In genomic region chr4:134362586-134362985, GRCm38 (mm10) we compare ENCODE assay signal across 8 mouse cellular contexts. TPM values are rescaled to one million over a fixed set of nuclear protein-coding genes. Genes with fewer than 3 reads are reported as not detected.
DNase-seq lines count a peak whose midpoint lies in the region; ATAC-seq lines count a peak whose summit lies in the region.

No protein-coding gene starts in this region.

- no peaks in the 10 kb centered on the region for H3K36me3 ChIP-seq in embryonic facial prominence, embryonic 11.5 days (replicated peaks; ENCODE audit: control insufficient read depth, insufficient read depth, low read depth, low read length)
- no peaks in the 10 kb centered on the region for H3K36me3 ChIP-seq in kidney, embryonic 15.5 days
- H3K36me3 ChIP-seq in midbrain, embryonic 14.5 days (ENCODE audit: control insufficient read depth, insufficient read depth, low read length), result no peaks in the 10 kb centered on the region

- WGBS in embryonic facial prominence, embryonic 11.5 days, result 21% methylated on average over 9 of the region's 9 CpGs
- WGBS in kidney, embryonic 15.5 days, result 23% methylated on average over 9 of the region's 9 CpGs
- WGBS in midbrain, embryonic 14.5 days, result 28% methylated on average over 9 of the region's 9 CpGs

- intact Hi-C loops in left cerebral cortex, postnatal 25 days (cut with DNase I), result no loop called here

- no peak overlapping the region for H3K27ac ChIP-seq in embryonic facial prominence, embryonic 11.5 days (replicated peaks; ENCODE audit: low read depth, low read length)
- H3K27ac ChIP-seq in kidney, embryonic 15.5 days, result no peak overlapping the region
- H3K27ac ChIP-seq in midbrain, embryonic 14.5 days (replicated peaks; ENCODE audit: low read depth, low read length), result no peak overlapping the region

- H3K4me3 ChIP-seq in embryonic facial prominence, embryonic 11.5 days (ENCODE audit: low read depth, low read length), result no peak overlapping the region
- H3K4me3 ChIP-seq in kidney, embryonic 15.5 days (replicated peaks), result no peak overlapping the region
- H3K4me3 ChIP-seq in midbrain, embryonic 14.5 days (replicated peaks; ENCODE audit: low read depth, low read length), result no peak overlapping the region

- no peaks in the 10 kb centered on the region for H3K9me3 ChIP-seq in embryonic facial prominence, embryonic 11.5 days (replicated peaks; ENCODE audit: control insufficient read depth, low read length)
- no peaks in the 10 kb centered on the region for H3K9me3 ChIP-seq in kidney, embryonic 15.5 days (replicated peaks)
- H3K9me3 ChIP-seq in midbrain, embryonic 14.5 days (ENCODE audit: control insufficient read depth, low read length), result no peaks in the 10 kb centered on the region

- DNase-seq in layer of hippocampus, adult 11-12 months (ENCODE audit: low spot score), result peak; percentile 48
- DNase-seq in layer of hippocampus, postnatal 25 days (ENCODE audit: extremely low spot score in 1 of 2, low spot score in 1 of 2), result no peak
- DNase-seq in embryonic facial prominence, embryonic 11.5 days (ENCODE audit: low spot score), result peak; percentile 41
- no peak for DNase-seq in frontal cortex, postnatal 10 days (ENCODE audit: low spot score in 2 of 2)
- no peak for DNase-seq in midbrain, embryonic 14.5 days
- no peak for DNase-seq in left cerebral cortex, postnatal 25 days (ENCODE audit: low spot score in 2 of 2)

- no peaks in the 10 kb centered on the region for H3K27me3 ChIP-seq in embryonic facial prominence, embryonic 11.5 days (ENCODE audit: control insufficient read depth, insufficient read depth, low read length)
- H3K27me3 ChIP-seq in kidney, embryonic 15.5 days, result peaks cover 15% of the 10 kb centered on the region
- no peaks in the 10 kb centered on the region for H3K27me3 ChIP-seq in midbrain, embryonic 14.5 days (ENCODE audit: control insufficient read depth, insufficient read depth, low read length)

- H3K4me2 ChIP-seq in embryonic facial prominence, embryonic 11.5 days (ENCODE audit: low read depth, low read length), result no peak overlapping the region
- peak overlapping the region; percentile 29 for H3K4me2 ChIP-seq in kidney, embryonic 15.5 days
- H3K4me2 ChIP-seq in midbrain, embryonic 14.5 days (ENCODE audit: low read length), result no peak overlapping the region

- H3K4me1 ChIP-seq in embryonic facial prominence, embryonic 11.5 days (ENCODE audit: control insufficient read depth, insufficient read depth, low read length), result peaks cover 2% of the 10 kb centered on the region
- H3K4me1 ChIP-seq in kidney, embryonic 15.5 days, result peaks cover 23% of the 10 kb centered on the region
- no peaks in the 10 kb centered on the region for H3K4me1 ChIP-seq in midbrain, embryonic 14.5 days (ENCODE audit: control insufficient read depth, insufficient read depth, low read length)

- no peak for ATAC-seq in embryonic facial prominence, embryonic 11.5 days (replicated peaks; ENCODE audit: insufficient number of reproducible peaks, low FRiP score, low TSS enrichment, low read depth)
- 0 out of 2 replicates have a peak, but pooled peaks have one; percentile 24 for ATAC-seq in kidney, embryonic 15.5 days (replicated peaks; ENCODE audit: low FRiP score)
- ATAC-seq in neutrophil, adult 5-6 weeks (ENCODE audit: extremely low read depth, insufficient number of reproducible peaks, low FRiP score, poor library complexity, severe bottlenecking), result peak; percentile 72
- ATAC-seq in midbrain, embryonic 14.5 days (ENCODE audit: low FRiP score, low TSS enrichment), result no peak

- no peak overlapping the region for H3K9ac ChIP-seq in embryonic facial prominence, embryonic 11.5 days (replicated peaks; ENCODE audit: low read length)
- H3K9ac ChIP-seq in kidney, embryonic 15.5 days, result no peak overlapping the region
- no peak overlapping the region for H3K9ac ChIP-seq in midbrain, embryonic 14.5 days (replicated peaks; ENCODE audit: low read length)

RNA-seq across cellular contexts. Expression of gene Slc30a2, which starts 19.6 kb away (rescaled TPM):
- under 1 TPM in 1 of 2 experiments, not detected in 1; 0.12 TPM for total RNA-seq in layer of hippocampus, postnatal 25 days (2021)
- polyA plus RNA-seq in embryonic facial prominence, embryonic 11.5 days (2014; fragmentation: Nextera tagmentation; extraction: Ambion mirVana), result 0.07 TPM in 1 of 2 replicates, not detected in the other
- 0.73 and 1.1 TPM in 2 replicates for polyA plus RNA-seq in kidney, embryonic 15.5 days (2015; fragmentation: Nextera tagmentation; extraction: Ambion mirVana)
- total RNA-seq in neutrophil, adult 5-6 weeks (2017), result not detected in 2 replicates
- 0.11 TPM in 1 of 2 replicates, not detected in the other for polyA plus RNA-seq in midbrain, embryonic 14.5 days (2014; fragmentation: Nextera tagmentation; extraction: Ambion mirVana)
- not detected for total RNA-seq in left cerebral cortex, postnatal 25 days (2021)

RNA-seq across cellular contexts. Expression of gene Extl1, which starts 21.1 kb away (rescaled TPM):
- total RNA-seq in layer of hippocampus, postnatal 25 days (2021), result 10 to 100 TPM; 46.8 TPM
- 0.38 and 0.71 TPM in 2 replicates for polyA plus RNA-seq in embryonic facial prominence, embryonic 11.5 days (2014; fragmentation: Nextera tagmentation; extraction: Ambion mirVana)
- polyA plus RNA-seq in kidney, embryonic 15.5 days (2015; fragmentation: Nextera tagmentation; extraction: Ambion mirVana), result 0.33 and 0.53 TPM in 2 replicates
- 0.86 and 1.3 TPM in 2 replicates for total RNA-seq in neutrophil, adult 5-6 weeks (2017)
- 0.28 and 0.53 TPM in 2 replicates for polyA plus RNA-seq in midbrain, embryonic 14.5 days (2014; fragmentation: Nextera tagmentation; extraction: Ambion mirVana)
- 10 to 100 TPM; 49.2 to 52.5 TPM for total RNA-seq in left cerebral cortex, postnatal 25 days (2021)

RNA-seq across cellular contexts. Expression of gene Pafah2, which starts 33.5 kb away (rescaled TPM):
- total RNA-seq in layer of hippocampus, postnatal 25 days (2021), result 1 to 10 TPM; 5.0 to 7.6 TPM
- 9.4 and 9.9 TPM in 2 replicates for polyA plus RNA-seq in embryonic facial prominence, embryonic 11.5 days (2014; fragmentation: Nextera tagmentation; extraction: Ambion mirVana)
- 14.0 and 15.7 TPM in 2 replicates for polyA plus RNA-seq in kidney, embryonic 15.5 days (2015; fragmentation: Nextera tagmentation; extraction: Ambion mirVana)
- total RNA-seq in neutrophil, adult 5-6 weeks (2017), result 0.12 and 0.74 TPM in 2 replicates
- polyA plus RNA-seq in midbrain, embryonic 14.5 days (2014; fragmentation: Nextera tagmentation; extraction: Ambion mirVana), result 5.0 and 6.9 TPM in 2 replicates
- total RNA-seq in left cerebral cortex, postnatal 25 days (2021), result 1 to 10 TPM; 5.3 to 9.1 TPM

RNA-seq across cellular contexts. Expression of gene Trim63, which starts 47.7 kb away (rescaled TPM):
- total RNA-seq in layer of hippocampus, postnatal 25 days (2021), result not detected
- 0.39 TPM in 1 of 2 replicates, not detected in the other for polyA plus RNA-seq in embryonic facial prominence, embryonic 11.5 days (2014; fragmentation: Nextera tagmentation; extraction: Ambion mirVana)
- 3.7 and 4.4 TPM in 2 replicates for polyA plus RNA-seq in kidney, embryonic 15.5 days (2015; fragmentation: Nextera tagmentation; extraction: Ambion mirVana)
- not detected in 2 replicates for total RNA-seq in neutrophil, adult 5-6 weeks (2017)
- polyA plus RNA-seq in midbrain, embryonic 14.5 days (2014; fragmentation: Nextera tagmentation; extraction: Ambion mirVana), result 0.11 TPM in 1 of 2 replicates, not detected in the other
- total RNA-seq in left cerebral cortex, postnatal 25 days (2021), result under 1 TPM; 0.32 to 0.39 TPM

Comparison
In these comparisons a context has a peak if more than half of its experiments do, and no peak if none do; other contexts are left out.
1. DNase-seq: peak in layer of hippocampus, adult 11-12 months (single experiment) and embryonic facial prominence, embryonic 11.5 days (single experiment); none in layer of hippocampus, postnatal 25 days (0 of 2), frontal cortex, postnatal 10 days (0 of 2), midbrain, embryonic 14.5 days (single experiment) and left cerebral cortex, postnatal 25 days (0 of 2).
2. ATAC-seq: peak in kidney, embryonic 15.5 days (single experiment) and neutrophil, adult 5-6 weeks (single experiment); none in embryonic facial prominence, embryonic 11.5 days (single experiment) and midbrain, embryonic 14.5 days (single experiment).
3. RNA of gene Extl1, which starts 21.1 kb away (total RNA-seq): 49.2 to 52.5 TPM in left cerebral cortex, postnatal 25 days and 46.8 TPM in layer of hippocampus, postnatal 25 days; 0.86 to 1.3 TPM in neutrophil, adult 5-6 weeks; every median in the first group is over 10 times any median in the second.